Mouse (Mus musculus) neural tube, embryonic 11.5 days (tissue): ENCODE results near the gene Dbh. TPM values are rescaled to one million over a fixed set of nuclear protein-coding genes. Genes with fewer than 3 reads are reported as not detected.

Experiments
- ATAC-seq: fragments of 200-750 bp; cut with Nextera tagmentation; 2 replicates; pipeline ENCODE4 v1.8.0; 2017; ENCODE audit warnings: moderate number of reproducible peaks, mild to moderate bottlenecking, moderate TSS enrichment, moderate library complexity; ENCODE audit not compliant: insufficient read depth, low FRiP score, low TSS enrichment
- DNase-seq: peaks from one replicate; pipeline ENCODE4 v3.0.0-alpha.2; 2015; ENCODE audit warnings: low spot score
- H3K27ac ChIP-seq: fragments of 300-500 bp; sonication (generic); 2 replicates; pipeline ENCODE4 v1.5.1; 2014; ENCODE audit warnings: low read depth, mild to moderate bottlenecking, low read length
- H3K27me3 ChIP-seq: fragments of 300-500 bp; sonication (generic); 2 replicates; pipeline ENCODE4 v1.6.1; 2014; ENCODE audit warnings: mild to moderate bottlenecking, low read length, mixed read lengths; ENCODE audit not compliant: control insufficient read depth, insufficient read depth
- H3K36me3 ChIP-seq: fragments of 300-500 bp; sonication (generic); 2 replicates; pipeline ENCODE4 v1.6.1; 2014; ENCODE audit warnings: mild to moderate bottlenecking, low read length, moderate library complexity, mixed read lengths; ENCODE audit not compliant: control insufficient read depth, insufficient read depth
- H3K4me1 ChIP-seq: fragments of 300-500 bp; sonication (generic); 2 replicates; pipeline ENCODE4 v1.6.1; 2014; ENCODE audit warnings: low read length, mixed read lengths; ENCODE audit not compliant: control insufficient read depth, insufficient read depth
- H3K4me2 ChIP-seq: fragments of 300-500 bp; sonication (generic); 2 replicates; pipeline ENCODE4 v1.6.1; 2014; ENCODE audit warnings: low read depth, mild to moderate bottlenecking, moderate library complexity
- H3K4me3 ChIP-seq: fragments of 300-500 bp; sonication (generic); 2 replicates; pipeline ENCODE4 v1.5.1; 2014; ENCODE audit warnings: low read depth, low read length
- H3K9ac ChIP-seq: fragments of 300-500 bp; sonication (generic); 2 replicates; pipeline ENCODE4 v1.6.1; 2014; ENCODE audit warnings: mild to moderate bottlenecking, low read length
- H3K9me3 ChIP-seq: fragments of 300-500 bp; sonication (generic); 2 replicates; pipeline ENCODE4 v1.6.1; 2016; ENCODE audit warnings: low read length; ENCODE audit not compliant: control insufficient read depth
- WGBS: fragments of 180-500 bp; shearing (Covaris S2); extraction: QIAGEN DNeasy Blood & Tissue Kit; methylation state at CpG from one replicate; pipeline ENCODE4 v1.1.7; 2014; 5-methylcytosine and 5-hydroxymethylcytosine counted together
- polyA plus RNA-seq: library from polyadenylated mRNA; unstranded; fragments of >200 nt; fragmentation: Nextera tagmentation; extraction: Ambion mirVana; gene quantifications from 2 replicates; pipeline ENCODE4 v1.2.1, GENCODE M21; 2014

Gene Dbh
- polyA plus RNA-seq, 1 experiment from 2014 or later: 1.6 TPM

GRCm38 (mm10) chr2:27223012-27223421 lies 58.0 kb downstream of the Dbh start:
- Histone ChIP-seq H3K4me1 (no peaks in the 10 kb centered on the region), H3K4me2 (no peak overlapping the region), H3K4me3 (no peak overlapping the region), H3K9me3 (no peaks in the 10 kb centered on the region), H3K27me3 (no peaks in the 10 kb centered on the region), H3K9ac (no peak overlapping the region), H3K36me3 (no peaks in the 10 kb centered on the region), H3K27ac (no peak overlapping the region)
- DNase-seq: no peak
- 86% methylated on average over 7 of the region's 7 CpGs for WGBS
- no peak for ATAC-seq

GRCm38 (mm10) chr2:27226572-27226971 lies 61.5 kb downstream of the Dbh start:
- WGBS: 75% methylated on average over 7 of the region's 7 CpGs
- H3K4me1 ChIP-seq: no peaks in the 10 kb centered on the region
- ATAC-seq: no peak

GRCm38 (mm10) chr2:27228809-27229480 lies 63.9 kb downstream of the Dbh start:
- no peaks in the 10 kb centered on the region for H3K9me3 ChIP-seq
- H3K27me3 ChIP-seq: no peaks in the 10 kb centered on the region
- H3K4me3 ChIP-seq: no peak overlapping the region
- H3K4me2 ChIP-seq: no peak overlapping the region
- ATAC-seq (no peak), DNase-seq (no peak)
- no peak overlapping the region for H3K27ac ChIP-seq
- no peaks in the 10 kb centered on the region for H3K4me1 ChIP-seq
- 80% methylated on average over 5 of the region's 5 CpGs for WGBS
- no peak overlapping the region for H3K9ac ChIP-seq
- H3K36me3 ChIP-seq: no peaks in the 10 kb centered on the region

More at GRCm38 (mm10) chr2:27226572-27226971, 61.5 kb downstream of the Dbh start:
- Histone ChIP-seq H3K9ac (no peak overlapping the region), H3K4me2 (no peak overlapping the region), H3K27me3 (no peaks in the 10 kb centered on the region), H3K9me3 (no peaks in the 10 kb centered on the region), H3K4me3 (no peak overlapping the region), H3K36me3 (no peaks in the 10 kb centered on the region), H3K27ac (no peak overlapping the region)
- DNase-seq: no peak

GRCm38 (mm10) chr2:27229481-27230105 lies 64.6 kb downstream of the Dbh start:
- ATAC-seq (no peak), DNase-seq (no peak)
- no peak overlapping the region for H3K27ac ChIP-seq
- no peak overlapping the region for H3K4me2 ChIP-seq
- H3K4me1 ChIP-seq: no peaks in the 10 kb centered on the region
- no peak overlapping the region for H3K4me3 ChIP-seq
- no peaks in the 10 kb centered on the region for H3K27me3 ChIP-seq
- no peaks in the 10 kb centered on the region for H3K36me3 ChIP-seq
- H3K9me3 ChIP-seq: no peaks in the 10 kb centered on the region
- H3K9ac ChIP-seq: no peak overlapping the region
- WGBS: 65% methylated on average over 2 of the region's 2 CpGs

GRCm38 (mm10) chr2:27232376-27232775 lies 67.3 kb downstream of the Dbh start:
- ATAC-seq: no peak
- H3K27me3 ChIP-seq: no peaks in the 10 kb centered on the region
- no peaks in the 10 kb centered on the region for H3K9me3 ChIP-seq
- H3K4me3 ChIP-seq: no peak overlapping the region
- 31% methylated on average over 7 of the region's 7 CpGs for WGBS
- DNase-seq: no peak
- H3K4me1 ChIP-seq: no peaks in the 10 kb centered on the region
- H3K27ac ChIP-seq: no peak overlapping the region
- no peak overlapping the region for H3K4me2 ChIP-seq
- H3K36me3 ChIP-seq: no peaks in the 10 kb centered on the region
- no peak overlapping the region for H3K9ac ChIP-seq

Other genes with a start within 250 kb of the Dbh start
- gene Surf2, start 248.9 kb upstream of the Dbh start, polyA plus RNA-seq: 46.2 and 50.3 TPM in 2 replicates
- gene Surf1, start 248.7 kb upstream of the Dbh start, polyA plus RNA-seq: 45.9 and 48.7 TPM in 2 replicates
- gene Surf4, start 231.3 kb upstream of the Dbh start, polyA plus RNA-seq: 171 and 172 TPM in 2 replicates
- gene Stkld1, start 231.2 kb upstream of the Dbh start, polyA plus RNA-seq: 0.17 TPM in 1 of 2 replicates, not detected in the other
- 47.2 and 51.1 TPM in 2 replicates for gene Rexo4, start 200.8 kb upstream of the Dbh start, polyA plus RNA-seq
- gene Adamts13, start 191.8 kb upstream of the Dbh start, polyA plus RNA-seq: not detected in 2 replicates
- gene Cacfd1, start 155.3 kb upstream of the Dbh start, polyA plus RNA-seq: 98.7 and 121 TPM in 2 replicates
- gene Slc2a6, start 137.2 kb upstream of the Dbh start, polyA plus RNA-seq: 2.9 and 4.1 TPM in 2 replicates
- gene Mymk, start 93.1 kb upstream of the Dbh start, polyA plus RNA-seq: 11.5 and 14.5 TPM in 2 replicates
- gene Adamtsl2, start 85.9 kb upstream of the Dbh start, polyA plus RNA-seq: 6.5 and 7.2 TPM in 2 replicates
- gene Fam163b, start 22.7 kb upstream of the Dbh start, polyA plus RNA-seq: 0.37 and 0.54 TPM in 2 replicates
- gene Sardh, start 83.1 kb downstream of the Dbh start, polyA plus RNA-seq: 5.5 and 6.4 TPM in 2 replicates